15 mouse cellular contexts compared by ENCODE assay signal in the genomic region with DNA sequence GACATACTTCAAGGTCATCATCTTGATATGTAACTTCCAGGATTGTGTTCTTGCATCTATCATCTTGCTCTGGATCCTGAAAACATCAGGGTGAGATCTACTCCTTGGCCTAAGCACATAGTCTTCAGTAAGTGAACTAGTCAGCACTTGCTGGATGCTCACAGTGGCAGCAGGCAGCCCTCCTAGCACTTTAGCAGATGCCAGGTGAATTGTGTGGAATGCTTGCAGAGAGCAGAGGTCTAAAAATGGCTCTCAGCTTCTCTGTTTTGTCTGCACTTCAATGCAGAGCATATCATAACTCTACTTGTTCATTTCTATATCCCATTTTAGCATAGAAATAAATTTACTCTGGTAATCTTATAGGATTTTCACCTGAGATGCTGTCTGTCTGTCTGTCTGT.
"Had no signal": no experiment of that assay in that cellular context is flagged by ENCODE, and none has a peak within 500 bp of the region (broad histone marks: within the 10 kb centered on the region; RNA-seq: fewer than 3 reads in every experiment).

No protein-coding gene starts in this region.

- ATAC-seq: hindbrain, postnatal 0 days; intestine, embryonic 16.5 days had no signal

- DNase-seq: gastrocnemius, postnatal 14 days; gastrocnemius, postnatal 36 days; heart, adult 11 months; heart, adult 2 months; heart, postnatal 14 days; heart, postnatal 36 days; kidney, adult 11 months; kidney, adult 8-10 months; kidney, postnatal 10 days; kidney, postnatal 25 days; kidney, postnatal 4 days; liver; liver, embryonic 13.5 days had no signal
